Mouse (Mus musculus) bone marrow, adult 2 months (tissue): ENCODE data around the gene Slc44a3.

Experiments used
- CTCF ChIP-seq: fragments of 200-500 bp; IDR thresholded peaks from 2 replicates; pipeline ENCODE4 v1.5.1; 2011; ENCODE audit warnings: low read length, control low read depth; ENCODE audit not compliant: control insufficient read depth, insufficient read depth
- POLR2A ChIP-seq: fragments of 200-500 bp; IDR thresholded peaks from 2 replicates; pipeline ENCODE4 v1.6.1; 2011; ENCODE audit warnings: low read depth, mild to moderate bottlenecking, control low read depth, low read length, borderline replicate concordance; ENCODE audit not compliant: control insufficient read depth

GRCm38 (mm10) chr3:121571491-121571890, 39.3 kb upstream of the Slc44a3 start:
- TF ChIP-seq POLR2A = no peak
- TF ChIP-seq CTCF = no peak
